Mouse (Mus musculus) kidney, adult 2 months (tissue): ENCODE measurements around the gene Lyl1. TPM values are rescaled to one million over a fixed set of nuclear protein-coding genes. Genes with fewer than 3 reads are reported as not detected.

Experiments
- DNase-seq: peaks from one replicate; pipeline ENCODE4 v3.0.0; 2021
- H3K27ac ChIP-seq: fragments of 200-500 bp; 2 replicates; pipeline ENCODE4 v1.5.1; 2012; ENCODE audit warnings: low read depth, low read length, control low read depth, inconsistent platforms; ENCODE audit not compliant: insufficient read depth
- H3K27me3 ChIP-seq: fragments of 200-500 bp; replicated peaks from 2 replicates; pipeline ENCODE4 v1.6.1; 2012; ENCODE audit warnings: mild to moderate bottlenecking, moderate library complexity, low read length, inconsistent platforms; ENCODE audit not compliant: control insufficient read depth, insufficient read depth
- H3K36me3 ChIP-seq: fragments of 200-500 bp; 2 replicates; pipeline ENCODE4 v1.6.1; 2012; ENCODE audit warnings: mild to moderate bottlenecking, moderate library complexity, low read length, inconsistent platforms; ENCODE audit not compliant: control insufficient read depth, insufficient read depth
- H3K4me1 ChIP-seq: fragments of 200-500 bp; 2 replicates; pipeline ENCODE4 v1.6.1; 2011; ENCODE audit warnings: low read length; ENCODE audit not compliant: control insufficient read depth, insufficient read depth
- H3K4me3 ChIP-seq: fragments of 200-500 bp; 2 replicates; pipeline ENCODE4 v1.5.1; 2011; ENCODE audit warnings: mild to moderate bottlenecking, low read depth, low read length, control low read depth; ENCODE audit not compliant: insufficient read depth
- CTCF ChIP-seq: fragments of 200-500 bp; conservative IDR thresholded peaks from 2 replicates; pipeline ENCODE4 v1.5.1; 2011; ENCODE audit warnings: low read depth, mild to moderate bottlenecking, control low read depth, low read length, moderate library complexity, mixed read lengths; ENCODE audit not compliant: insufficient read depth, insufficient read length
- POLR2A ChIP-seq: fragments of 200-500 bp; IDR thresholded peaks from one replicate; pipeline ENCODE4 v1.6.1; 2011; ENCODE audit warnings: low read depth, low read length, control low read depth
- WGBS: fragments of 180-500 bp; shearing (Covaris S2); methylation state at CpG from one replicate; pipeline ENCODE4 v1.1.7; 2018; 5-methylcytosine and 5-hydroxymethylcytosine counted together
- polyA plus RNA-seq: library from polyadenylated mRNA; depleted of rRNA; stranded (reverse); fragments of >200 nt; gene quantifications from 2 replicates; pipeline ENCODE4 v1.2.3, GENCODE M21; 2012

The Lyl1 gene
- polyA plus RNA-seq, 1 experiment = 4.1 TPM

DNA sequence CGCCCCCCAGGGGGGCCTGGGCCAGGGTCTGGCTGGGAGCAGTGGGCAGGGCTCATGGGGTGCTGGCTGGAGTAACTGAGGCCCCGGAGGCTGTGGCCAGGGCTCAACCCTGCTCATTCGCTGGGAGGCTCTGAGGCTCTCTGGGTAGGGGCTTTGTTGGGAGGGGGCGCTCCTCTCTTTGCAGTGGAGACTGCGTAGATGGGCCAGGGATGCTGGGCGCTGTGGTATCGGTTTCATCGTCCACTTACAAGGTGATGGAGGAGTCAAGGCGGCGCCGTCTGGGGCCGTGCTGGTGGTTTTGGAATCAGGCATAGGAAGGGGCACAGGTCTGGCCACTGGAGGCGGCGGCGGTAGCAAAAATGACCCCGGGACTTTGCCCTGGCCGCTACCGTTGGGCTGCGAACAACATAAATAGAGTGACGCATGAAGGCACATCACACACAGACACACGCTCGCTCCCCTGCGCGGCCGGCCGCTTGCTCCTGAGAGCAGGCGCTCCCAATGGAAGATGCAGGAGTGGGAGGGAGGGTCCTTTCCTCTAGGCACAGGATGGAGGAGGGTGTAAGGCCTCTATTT is 14.7 kb downstream of the Lyl1 start:
- TF ChIP-seq POLR2A = no peak
- no peak for TF ChIP-seq CTCF
- Histone ChIP-seq H3K27ac (no peak overlapping the region), H3K4me3 (no peak overlapping the region), H3K4me1 (no peaks in the 10 kb centered on the region), H3K36me3 (no peaks in the 10 kb centered on the region), H3K27me3 (no peaks in the 10 kb centered on the region)
- no peak for DNase-seq
- 47% methylated on average over 27 of the region's 27 CpGs for WGBS

DNA sequence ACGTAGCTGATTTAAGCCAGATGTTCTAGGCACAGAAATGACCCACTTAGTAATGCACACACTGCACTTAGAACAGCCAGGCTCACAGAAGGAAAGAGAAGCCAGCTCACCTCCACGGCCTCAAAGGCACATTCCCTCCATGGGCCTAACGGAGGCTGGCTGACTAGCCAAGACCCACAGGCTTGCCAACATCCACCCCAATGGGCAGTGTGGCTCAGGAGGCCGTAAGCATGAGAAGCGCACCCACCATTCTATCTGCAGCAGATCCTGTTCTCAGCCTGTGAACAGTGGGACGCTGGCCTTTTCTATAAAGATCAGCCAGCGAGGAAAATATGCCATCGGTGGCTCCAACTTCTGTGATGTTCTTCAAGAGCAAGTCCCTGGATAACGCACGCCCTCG is 15.5 kb downstream of the Lyl1 start:
- no peaks in the 10 kb centered on the region for H3K36me3 ChIP-seq
- DNase-seq = no peak
- 93% methylated on average over 11 of the region's 11 CpGs for WGBS
- H3K27me3 ChIP-seq = no peaks in the 10 kb centered on the region
- H3K4me1 ChIP-seq = no peaks in the 10 kb centered on the region
- H3K27ac ChIP-seq = no peak overlapping the region
- TF ChIP-seq CTCF (no peak), POLR2A (no peak)
- H3K4me3 ChIP-seq = no peak overlapping the region

DNA sequence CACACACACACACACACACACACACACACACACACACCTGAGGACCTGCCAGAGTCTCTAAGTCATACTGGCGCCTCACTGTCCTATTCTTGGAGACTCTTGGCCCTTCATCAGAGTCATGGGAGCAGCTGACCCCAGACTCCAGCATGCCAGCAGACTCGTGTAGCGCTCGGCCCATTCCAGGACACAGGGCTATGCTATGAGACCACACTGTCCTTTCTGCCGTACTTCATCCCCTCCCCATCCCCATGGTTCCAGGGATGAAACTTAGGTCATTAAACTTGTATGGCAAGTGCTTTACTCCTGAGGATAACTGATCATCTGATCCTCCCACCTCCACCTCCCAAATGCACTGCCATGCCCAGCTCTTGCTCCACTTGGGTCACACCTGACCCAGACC is 17.2 kb downstream of the Lyl1 start:
- no peak for DNase-seq
- H3K4me3 ChIP-seq = no peak overlapping the region
- peaks cover 13% of the 10 kb centered on the region for H3K4me1 ChIP-seq
- no peak overlapping the region for H3K27ac ChIP-seq
- no peak for TF ChIP-seq POLR2A
- TF ChIP-seq CTCF = no peak
- no peaks in the 10 kb centered on the region for H3K27me3 ChIP-seq
- WGBS = 80% methylated on average over 5 of the region's 5 CpGs
- no peaks in the 10 kb centered on the region for H3K36me3 ChIP-seq

DNA sequence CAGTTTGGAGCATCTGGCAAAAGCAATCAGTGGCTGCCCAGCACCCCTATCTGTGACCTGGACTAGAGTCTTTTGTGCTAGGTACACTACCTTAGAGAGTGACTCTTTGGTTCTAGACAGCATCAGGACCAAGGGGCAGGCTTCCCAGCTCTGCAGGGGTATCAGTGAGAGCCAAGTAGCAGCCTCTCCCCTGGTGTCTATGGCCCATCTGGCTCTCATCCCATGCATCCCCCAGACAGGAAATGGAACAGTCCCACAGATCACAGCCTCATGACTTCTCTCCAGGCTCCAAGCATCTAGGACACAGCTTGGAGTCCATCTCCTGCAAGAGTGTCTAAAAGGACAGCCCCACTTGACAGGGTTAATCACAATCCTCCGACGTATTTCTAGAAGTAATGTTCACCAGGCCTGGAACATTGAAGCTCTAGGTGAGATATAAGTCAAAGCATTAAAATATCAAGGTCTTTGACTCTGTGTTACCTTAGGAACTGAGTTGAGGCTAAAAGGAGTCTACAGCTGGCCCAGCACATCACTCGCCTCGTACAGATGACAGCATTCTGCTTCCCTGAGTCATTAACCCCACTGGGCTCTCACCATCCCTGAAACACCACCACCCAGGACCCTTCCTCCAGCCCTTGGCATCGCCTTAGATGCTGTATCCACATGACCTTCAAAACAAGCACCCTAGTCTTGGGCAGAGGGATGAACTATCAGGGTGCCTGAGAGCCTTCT is 17.9 kb downstream of the Lyl1 start:
- DNase-seq = no peak
- Histone ChIP-seq H3K4me3 (no peak overlapping the region), H3K36me3 (no peaks in the 10 kb centered on the region), H3K27me3 (no peaks in the 10 kb centered on the region), H3K4me1 (peaks cover 17% of the 10 kb centered on the region), H3K27ac (no peak overlapping the region)
- WGBS = 86% methylated on average over 5 of the region's 5 CpGs
- TF ChIP-seq CTCF = no peak
- TF ChIP-seq POLR2A = no peak

DNA sequence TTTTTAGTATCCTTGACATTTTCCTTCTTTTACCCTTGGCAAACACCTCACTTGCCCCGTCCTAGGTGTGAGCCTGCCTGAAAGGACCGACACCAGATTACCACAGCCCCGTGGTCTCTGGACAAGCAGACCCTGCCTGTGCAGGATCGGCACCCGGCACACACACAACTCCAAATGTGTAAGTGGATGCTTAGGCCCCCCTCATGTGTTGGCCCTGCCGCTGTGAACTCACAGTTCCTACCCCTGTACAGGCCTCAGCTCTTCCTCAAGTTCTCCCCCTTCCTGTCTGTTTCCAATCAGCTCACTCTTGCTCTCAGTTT is 21.2 kb downstream of the Lyl1 start:
- H3K27me3 ChIP-seq = no peaks in the 10 kb centered on the region
- H3K4me1 ChIP-seq = peaks cover 23% of the 10 kb centered on the region
- 67% methylated on average over 6 of the region's 6 CpGs for WGBS

DNA sequence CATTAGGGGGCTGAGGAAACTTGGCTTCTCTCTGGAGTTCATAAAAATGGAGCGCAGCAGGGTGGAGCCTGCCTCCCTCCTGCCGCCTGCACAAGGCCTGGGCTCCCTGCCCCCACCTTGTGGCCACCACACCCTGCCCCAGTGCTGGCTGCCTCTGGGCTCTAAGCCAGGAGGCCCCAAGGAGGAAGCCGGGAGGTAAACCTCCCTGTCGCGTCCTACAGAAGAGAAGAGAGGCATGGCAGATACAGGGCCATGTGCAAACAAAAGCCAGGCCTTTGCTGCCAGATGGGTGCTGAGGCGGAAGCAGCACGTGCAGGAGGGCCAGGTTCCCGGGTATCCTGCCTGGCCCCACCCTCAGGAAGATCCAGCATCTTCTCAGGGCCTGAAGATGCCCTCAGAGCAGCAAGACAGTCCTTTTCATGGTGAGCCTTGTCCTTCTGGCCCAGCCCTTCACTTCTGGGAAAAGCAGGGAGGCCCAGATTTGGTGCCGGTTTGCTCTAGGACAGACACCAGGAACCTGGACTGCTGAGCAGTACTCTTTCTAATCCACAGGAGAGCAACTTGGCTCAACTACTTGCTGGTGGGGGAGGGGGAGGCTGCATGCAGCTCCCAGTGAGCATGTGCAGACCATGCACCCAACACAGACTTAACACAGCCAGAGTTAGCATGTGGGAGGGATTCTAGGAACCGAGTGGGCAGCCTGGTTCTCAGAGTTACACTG is 21.8 kb downstream of the Lyl1 start, which contains the start of gene G430095P16Rik:
G430095P16Rik (plus strand) TSS at position 158 of the 721 bp plus-strand sequence.
- 20% methylated on average over 10 of the region's 10 CpGs for WGBS
- Histone ChIP-seq H3K27me3 (no peaks in the 10 kb centered on the region), H3K4me1 (peaks cover 23% of the 10 kb centered on the region), H3K36me3 (no peaks in the 10 kb centered on the region), H3K4me3 (no peak within 1 kb of the TSS), H3K27ac (peak within 1 kb of the TSS; percentile 84)
- DNase-seq = peak; percentile 84
- TF ChIP-seq POLR2A (no peak), CTCF (0 out of 2 replicates have a peak, but pooled peaks have one; percentile 12)

More for the DNA sequence above, 21.2 kb downstream of the Lyl1 start:
- no peak for DNase-seq
- Histone ChIP-seq H3K4me3 (no peak overlapping the region), H3K36me3 (no peaks in the 10 kb centered on the region), H3K27ac (peak overlapping the region; percentile 84)
- TF ChIP-seq POLR2A (no peak), CTCF (no peak)

DNA sequence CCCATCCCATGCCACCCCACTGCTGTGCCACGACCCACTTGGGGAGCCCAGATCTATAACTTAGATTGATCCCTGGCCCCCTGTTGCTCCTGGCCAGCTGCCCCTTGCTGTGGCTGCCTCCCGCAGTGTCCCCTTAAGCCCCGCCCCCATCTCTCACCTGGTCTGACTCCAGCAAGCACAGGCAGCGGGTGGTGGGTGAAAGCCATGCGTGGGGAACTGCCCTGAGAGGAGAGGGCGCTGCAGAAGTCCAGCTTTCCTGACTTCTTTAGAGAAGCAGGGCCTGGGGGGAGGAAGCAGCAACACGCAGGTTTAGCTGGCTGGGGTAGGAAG is 22.3 kb downstream of the Lyl1 start:
- Histone ChIP-seq H3K27me3 (no peaks in the 10 kb centered on the region), H3K4me3 (no peak overlapping the region), H3K4me1 (peaks cover 23% of the 10 kb centered on the region), H3K27ac (peak overlapping the region; percentile 84), H3K36me3 (no peaks in the 10 kb centered on the region)
- 34% methylated on average over 7 of the region's 7 CpGs for WGBS
- TF ChIP-seq POLR2A (no peak), CTCF (no peak)
- DNase-seq = peak; percentile 59
